Mouse (Mus musculus): Measurements from ENCODE around the gene Arhgef12.

GRCm38 (mm10) chr9:43000595-43001250, 106.3 kb downstream of the Arhgef12 start:
- TF ChIP-seq POLR2A (IDR thresholded peaks at IDR 0.05; ENCODE audit: insufficient read depth, low read depth, low read length): no peak
- TF ChIP-seq CTCF (IDR thresholded peaks at IDR 0.05; ENCODE audit: insufficient read depth, low read depth, low read length): no peak
